Mouse (Mus musculus) embryo, embryonic 10.5 days (tissue): ENCODE measurements at regions not wholly inside any gene's neighbourhood (a gene's known extent, or its start where the extent isn't known, plus 50 kb on each side); places are given as distances from the start of the nearest gene placed in this dataset.

Experiments
- DNase-seq: peaks from one replicate; pipeline ENCODE4 v3.0.0-alpha.2; 2015; ENCODE audit warnings: low spot score

- DNase-seq: no peak
These were observed 54.3 kb upstream of the Nrbf2 start for GRCm38 (mm10) chr10:67339371-67339929.

GRCm38 (mm10) chr10:67344722-67345121 lies 59.6 kb upstream of the Nrbf2 start:
- DNase-seq: no peak

DNA sequence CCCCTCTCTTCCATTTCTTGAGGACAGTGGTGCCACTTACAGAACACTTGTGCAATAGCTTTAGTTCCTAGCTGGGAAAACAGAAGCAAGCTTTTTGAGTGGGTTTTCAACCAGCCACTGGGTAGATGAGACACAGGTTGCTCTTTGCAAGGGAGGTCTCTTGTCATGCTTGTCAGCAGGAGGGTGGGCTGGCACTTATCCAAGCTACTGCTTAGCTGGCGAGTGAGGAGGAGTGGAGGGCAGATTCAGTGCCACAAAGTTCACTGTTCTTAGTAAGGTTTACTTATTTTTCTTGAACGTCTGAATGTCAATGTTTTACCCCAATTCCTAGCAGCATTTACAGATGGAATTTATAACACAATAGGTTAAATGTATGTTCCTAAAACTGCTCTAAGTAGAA lies 65.9 kb upstream of the Nrbf2 start:
- no peak for DNase-seq

- DNase-seq: no peak
These were observed 75.7 kb upstream of the Nrbf2 start for GRCm38 (mm10) chr10:67360793-67361192.

GRCm38 (mm10) chr10:67361281-67361680 lies 76.2 kb upstream of the Nrbf2 start:
- no peak for DNase-seq

DNA sequence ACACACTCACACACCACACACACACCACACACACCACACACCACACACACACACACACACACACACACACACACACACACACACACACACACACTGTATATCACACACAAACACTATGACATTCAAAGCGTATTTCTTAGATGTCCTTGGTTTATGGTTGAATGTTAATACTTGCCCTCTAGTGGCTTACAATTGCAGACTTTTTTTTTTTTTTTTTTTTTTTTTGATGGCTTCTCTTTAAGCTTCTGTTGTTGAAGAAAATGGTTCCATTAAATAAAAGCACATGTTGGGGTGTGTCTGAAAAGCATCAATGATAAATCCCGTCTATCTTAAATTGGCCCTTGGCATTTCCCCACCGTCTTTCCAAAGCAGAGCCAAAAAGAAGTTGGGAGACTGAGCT lies 79.5 kb upstream of the Nrbf2 start:
- no peak for DNase-seq

GRCm38 (mm10) chr10:67365158-67365557 lies 80.1 kb upstream of the Nrbf2 start:
- DNase-seq: no peak

GRCm38 (mm10) chr10:67372569-67373161 lies 87.6 kb upstream of the Nrbf2 start:
- DNase-seq: peak; percentile 23

GRCm38 (mm10) chr10:67376638-67377037 lies 91.5 kb upstream of the Nrbf2 start:
- DNase-seq: no peak

- no peak for DNase-seq
These were observed 92.6 kb upstream of the Nrbf2 start for GRCm38 (mm10) chr10:67377643-67378223.

GRCm38 (mm10) chr10:67380174-67380573 lies 95.1 kb upstream of the Nrbf2 start:
- DNase-seq: no peak

- DNase-seq: no peak
These were observed 98.2 kb upstream of the Nrbf2 start for GRCm38 (mm10) chr10:67383352-67383751.

DNA sequence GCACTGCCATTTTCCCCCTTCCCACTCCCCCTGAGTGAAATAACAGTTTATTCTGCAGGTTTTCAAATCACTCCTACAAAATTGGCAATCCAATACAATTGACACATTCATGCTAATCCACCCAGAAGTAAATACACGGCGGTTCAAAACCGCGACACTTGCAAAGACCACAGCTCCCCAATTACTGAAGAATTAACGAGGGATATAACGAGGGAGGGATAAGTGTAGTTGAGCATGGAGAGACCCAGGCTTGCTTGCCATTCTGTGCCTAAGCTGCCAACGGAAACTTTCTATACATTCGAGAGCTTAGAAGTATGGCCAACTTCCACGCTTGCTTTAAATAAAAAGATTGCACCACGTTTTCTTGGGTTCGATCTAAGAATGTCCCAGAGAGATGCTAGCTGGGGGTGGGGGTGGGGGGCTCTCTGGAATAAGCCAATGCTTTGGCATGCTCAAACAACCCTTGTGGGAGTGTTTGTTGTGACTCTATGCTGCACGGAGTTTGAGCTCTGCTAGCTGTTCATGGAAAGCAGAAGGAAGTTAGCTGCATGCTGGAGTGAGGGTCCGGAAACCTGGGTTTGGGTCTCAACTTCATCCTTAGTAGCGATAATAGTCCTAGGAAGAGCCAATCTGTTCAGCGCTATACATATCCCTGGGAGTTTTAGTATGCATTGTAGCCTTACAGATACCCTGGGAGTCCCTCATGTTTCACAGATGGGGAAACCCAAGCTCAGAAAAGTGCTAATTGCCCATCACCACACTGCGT lies 98.9 kb upstream of the Nrbf2 start:
- DNase-seq: no peak

DNA sequence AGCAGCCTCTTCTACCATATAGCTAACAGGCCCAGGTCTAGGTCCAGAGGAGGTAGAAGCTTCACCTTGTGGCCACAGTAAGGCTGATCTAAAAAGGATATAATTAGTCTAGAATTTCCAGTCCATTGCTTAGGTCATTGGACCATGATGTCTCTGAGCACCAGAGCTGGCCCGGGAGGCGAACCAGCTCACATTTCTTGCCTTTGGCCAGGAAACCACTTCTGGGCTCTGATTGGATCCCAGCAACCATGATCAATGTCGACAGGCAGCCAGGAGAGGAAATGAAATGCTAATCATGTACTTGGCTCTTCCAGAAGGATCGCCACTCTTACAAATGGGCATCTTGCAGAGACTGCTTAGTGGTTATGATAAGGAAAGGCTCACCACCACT lies 99.5 kb upstream of the Nrbf2 start:
- DNase-seq: no peak

DNA sequence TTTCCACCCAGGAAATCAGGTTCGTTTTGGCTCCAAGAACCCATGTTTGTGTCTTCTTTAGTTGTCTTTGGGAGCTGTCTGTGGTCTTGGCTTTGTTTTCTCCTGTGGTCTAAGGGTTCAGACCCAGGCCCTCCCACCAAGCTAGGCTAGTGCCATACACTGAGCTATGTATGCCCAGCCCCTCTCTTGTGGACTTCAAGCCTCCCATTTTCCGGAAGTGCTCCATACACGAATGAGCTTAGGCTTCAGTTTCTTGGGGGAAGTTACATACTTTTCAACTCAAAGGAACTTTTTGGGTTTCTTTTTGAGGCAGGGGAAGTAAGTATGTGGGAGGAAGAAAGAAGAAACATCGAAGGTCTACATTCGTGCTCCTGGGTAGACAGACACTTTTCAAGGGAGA lies 100.9 kb upstream of the Nrbf2 start:
- DNase-seq: no peak

DNA sequence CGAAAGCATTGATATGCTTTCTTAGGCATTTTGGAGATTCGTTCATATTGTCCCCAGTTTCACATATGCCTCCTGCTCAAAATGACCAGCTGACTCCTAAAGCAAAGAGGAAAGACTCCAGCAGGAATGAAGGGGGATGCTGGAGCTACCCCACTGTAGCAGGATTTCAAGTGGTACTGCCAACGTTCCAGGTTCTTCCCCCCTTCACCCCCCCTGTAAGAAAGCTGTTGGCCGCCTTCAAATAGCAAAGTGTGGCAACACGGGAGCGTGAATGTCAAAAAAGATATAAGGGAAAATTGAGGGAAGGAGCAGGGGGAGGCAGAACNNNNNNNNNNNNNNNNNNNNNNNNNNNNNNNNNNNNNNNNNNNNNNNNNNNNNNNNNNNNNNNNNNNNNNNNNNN lies 103.7 kb upstream of the Nrbf2 start:
- DNase-seq: no peak

GRCm38 (mm10) chr10:67400434-67400833 lies 115.3 kb upstream of the Nrbf2 start:
- no peak for DNase-seq

- DNase-seq: peak; percentile 67
These were observed 116.3 kb upstream of the Nrbf2 start for GRCm38 (mm10) chr10:67401409-67401808.

- no peak for DNase-seq
These were observed 117.7 kb upstream of the Egr2 start for GRCm38 (mm10) chr10:67417529-67417928.

DNA sequence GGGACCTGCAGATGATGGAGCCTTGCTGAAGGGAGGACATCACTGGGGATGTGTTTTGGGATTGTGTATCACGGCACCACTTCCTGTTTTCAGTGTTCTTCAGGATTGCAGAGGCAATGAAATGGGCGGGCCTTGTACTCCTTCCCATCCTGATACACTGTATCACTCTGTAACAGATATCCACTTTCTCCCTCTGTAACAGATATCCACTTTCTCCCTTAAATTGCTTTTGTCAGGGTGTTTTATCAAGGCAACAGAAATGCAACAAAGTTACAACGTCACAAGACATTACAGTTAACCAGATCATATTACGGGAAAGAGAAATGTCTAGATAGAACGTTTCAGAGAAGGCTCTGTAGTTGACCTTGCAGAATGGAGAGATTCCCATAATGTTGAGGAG lies 114.5 kb upstream of the Egr2 start:
- no peak for DNase-seq

DNA sequence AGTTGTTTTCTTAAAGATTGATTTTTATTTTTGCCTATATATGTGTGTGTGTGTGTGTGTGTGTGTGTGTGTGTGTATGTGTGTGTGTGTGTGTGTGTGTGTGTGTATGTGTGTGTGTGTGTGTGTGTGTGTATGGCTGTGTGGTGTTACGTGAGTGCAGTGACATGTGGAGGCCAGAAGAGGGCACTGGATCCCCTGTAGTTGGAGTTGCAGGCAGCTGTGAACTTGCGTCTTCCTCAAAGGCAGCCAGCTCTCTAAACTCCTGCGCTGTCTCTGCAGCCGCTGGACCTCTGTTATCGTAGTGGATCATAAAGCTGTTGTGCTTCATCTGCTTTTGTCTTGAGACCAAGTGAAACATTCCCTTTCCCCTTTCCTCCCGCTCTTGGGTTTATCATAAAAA lies 109.9 kb upstream of the Egr2 start:
- no peak for DNase-seq

DNA sequence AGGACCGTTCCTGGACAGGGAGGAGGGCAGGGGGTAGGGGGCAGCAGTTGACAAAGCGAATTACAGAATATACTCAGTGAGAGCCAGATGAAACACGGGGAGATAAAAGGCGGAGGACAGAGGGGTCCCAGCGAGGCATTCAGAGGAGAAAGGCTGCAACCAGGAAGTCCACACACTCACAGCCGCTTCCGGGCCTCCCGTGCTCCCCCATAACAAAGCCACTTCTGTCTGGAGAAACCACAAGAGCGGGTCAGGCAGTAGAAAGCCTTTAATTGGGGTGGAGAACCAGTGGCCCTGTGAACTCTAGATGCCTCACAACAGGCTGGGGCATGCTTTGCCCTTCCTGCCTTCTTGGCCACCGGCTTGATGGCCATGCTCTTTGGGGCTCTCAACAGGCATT lies 108.1 kb upstream of the Egr2 start:
- DNase-seq: peak; percentile 39

- no peak for DNase-seq
These were observed 104.5 kb upstream of the Egr2 start for GRCm38 (mm10) chr10:67430805-67431204.
